Mouse (Mus musculus) MN1 (cell line): Measurements from ENCODE around the gene Rbpj.

ENCODE experiments used
- DNase-seq: peaks from one replicate; pipeline ENCODE4 v3.0.0-alpha.2; 2016; ENCODE audit warnings: low spot score

Rbpj gene

GRCm38 (mm10) chr5:53551910-53552309 is 86.0 kb downstream of the Rbpj start:
- DNase-seq, result no peak

- DNase-seq, result no peak
Measured at GRCm38 (mm10) chr5:53553281-53553680, 87.3 kb downstream of the Rbpj start.

DNA sequence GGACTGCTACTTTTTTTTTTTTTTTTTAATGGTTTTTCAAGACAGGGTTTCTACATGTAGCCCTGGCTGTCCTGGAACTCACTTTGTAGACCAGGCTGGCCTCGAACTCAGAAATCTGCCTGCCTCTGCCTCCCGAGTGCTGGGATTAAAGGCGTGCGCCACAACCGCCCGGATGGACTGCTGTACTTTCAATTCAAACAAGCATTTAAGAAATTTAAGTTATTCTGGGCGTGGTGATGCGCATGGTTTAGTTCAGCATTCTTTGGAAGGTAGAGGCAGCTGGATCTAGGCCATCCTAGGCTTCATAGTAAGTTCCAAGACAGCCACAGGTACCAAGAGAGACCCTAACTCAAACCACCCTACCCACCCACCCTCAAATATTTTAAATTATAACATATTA is 88.2 kb downstream of the Rbpj start:
- no peak for DNase-seq

DNA sequence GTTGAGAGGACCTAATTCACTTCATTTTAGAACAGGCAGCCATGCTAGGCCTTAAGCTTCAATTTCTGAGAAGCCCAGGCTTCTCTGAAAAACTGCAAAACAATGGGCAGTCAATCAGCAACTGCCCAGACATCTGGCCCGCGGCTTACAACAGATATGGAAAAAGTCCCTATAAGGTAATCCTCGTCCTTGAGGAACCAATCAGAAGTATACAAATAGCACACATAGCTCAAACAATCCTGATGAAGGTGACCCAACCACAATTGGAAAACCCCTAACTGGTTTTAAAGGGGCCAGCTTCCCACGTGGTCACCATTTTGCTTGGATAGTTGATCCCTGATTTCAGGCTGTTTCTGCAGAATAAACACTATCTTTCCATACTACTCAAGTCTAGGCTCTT is 89.0 kb downstream of the Rbpj start:
- DNase-seq, result no peak

DNA sequence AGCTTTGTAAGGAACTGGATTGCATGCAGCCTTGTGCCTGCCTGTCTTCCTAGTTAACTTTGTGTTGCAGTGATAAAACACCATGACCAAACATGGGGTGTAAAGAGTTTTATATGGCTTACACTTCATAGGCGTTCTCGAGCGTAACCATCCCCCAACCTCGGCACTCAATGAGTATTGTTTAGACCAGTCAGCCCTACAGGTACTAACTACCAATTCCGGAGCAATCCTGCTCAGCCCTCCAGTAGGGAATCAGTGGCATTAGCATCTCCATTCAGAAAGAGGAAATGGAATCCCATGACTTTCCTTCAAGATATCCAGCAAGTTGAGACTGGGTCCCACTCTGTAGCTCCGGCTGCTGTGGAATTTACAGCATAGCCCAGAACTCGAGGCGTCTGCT is 89.5 kb downstream of the Rbpj start:
- no peak for DNase-seq

GRCm38 (mm10) chr5:53555929-53556328 is 90.0 kb downstream of the Rbpj start:
- DNase-seq, result no peak

GRCm38 (mm10) chr5:53557544-53558260 is 91.8 kb downstream of the Rbpj start:
- DNase-seq, result no peak

DNA sequence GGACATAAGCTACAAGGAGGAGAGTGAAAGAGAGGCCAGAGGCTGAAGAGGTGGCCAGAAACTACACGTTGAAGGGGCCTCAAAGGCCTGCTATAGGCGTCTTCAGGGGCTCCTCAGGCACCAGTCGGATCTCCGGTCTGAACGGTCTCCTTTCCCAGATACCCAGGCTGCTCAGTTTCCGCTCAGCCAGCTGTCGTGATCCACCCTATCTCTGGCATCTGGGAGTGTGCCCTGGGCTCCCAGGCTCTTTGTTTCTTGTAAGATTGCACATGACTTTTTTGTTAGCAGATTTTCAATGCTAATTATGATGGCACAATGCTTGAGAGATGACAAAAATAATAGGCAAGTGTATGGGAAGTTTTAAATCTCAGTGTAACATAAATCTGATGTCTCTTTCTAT is 95.2 kb downstream of the Rbpj start:
- DNase-seq, result no peak

DNA sequence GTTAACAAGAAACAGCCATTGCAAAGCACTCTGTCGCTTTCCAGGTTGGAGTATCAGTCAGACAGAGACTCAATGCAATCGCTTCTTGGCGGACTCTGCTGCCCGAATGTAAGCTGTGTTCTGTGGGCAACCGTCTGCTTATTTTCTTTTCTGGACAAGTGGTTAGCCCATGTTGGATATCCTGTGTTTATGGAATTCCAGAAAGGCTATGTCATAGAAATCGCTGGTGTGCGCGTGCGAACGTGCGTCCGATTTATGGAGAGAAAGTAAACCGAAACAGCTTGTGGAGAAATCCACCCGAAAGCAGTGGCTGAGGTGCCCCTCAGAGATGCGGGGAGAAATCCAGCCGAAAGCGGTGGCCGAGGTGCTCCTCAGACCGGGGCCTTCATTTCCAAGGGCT is 98.4 kb downstream of the Rbpj start:
- DNase-seq, result no peak

DNA sequence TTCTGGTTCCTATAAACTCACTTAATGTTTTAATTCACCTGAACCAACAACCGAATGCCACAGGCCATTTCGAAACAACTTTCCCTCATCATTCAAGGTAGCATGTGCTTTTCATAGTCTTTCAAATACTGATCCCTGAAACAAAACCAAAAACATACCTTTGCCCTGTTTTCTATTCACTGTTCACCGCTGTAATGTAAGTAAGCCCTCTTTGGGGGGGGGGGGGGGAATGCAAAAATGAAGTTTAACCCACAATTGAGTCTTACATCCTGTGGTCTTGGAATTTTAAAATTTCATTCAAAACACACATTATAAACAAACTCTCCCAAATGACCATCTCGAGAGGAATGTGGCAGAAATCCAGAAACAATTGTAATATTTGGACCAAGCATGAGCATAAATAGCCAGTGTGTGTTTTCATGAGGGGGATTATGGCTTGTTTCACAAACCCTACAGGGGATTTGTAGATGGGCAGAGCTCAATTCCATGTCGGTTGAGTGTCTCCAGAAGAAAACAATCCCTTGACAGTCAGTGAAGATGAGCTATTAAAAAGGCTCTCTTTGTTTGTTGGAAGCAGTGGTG is 99.4 kb downstream of the Rbpj start:
- no peak for DNase-seq

- no peak for DNase-seq
Measured at GRCm38 (mm10) chr5:53566485-53567083, 100.6 kb downstream of the Rbpj start.

- no peak for DNase-seq
Measured at GRCm38 (mm10) chr5:53572496-53572895, 106.5 kb downstream of the Rbpj start.

GRCm38 (mm10) chr5:53574883-53575442 is 109.0 kb downstream of the Rbpj start:
- DNase-seq, result no peak

- no peak for DNase-seq
Measured at GRCm38 (mm10) chr5:53577272-53577889, 111.4 kb downstream of the Rbpj start.

DNA sequence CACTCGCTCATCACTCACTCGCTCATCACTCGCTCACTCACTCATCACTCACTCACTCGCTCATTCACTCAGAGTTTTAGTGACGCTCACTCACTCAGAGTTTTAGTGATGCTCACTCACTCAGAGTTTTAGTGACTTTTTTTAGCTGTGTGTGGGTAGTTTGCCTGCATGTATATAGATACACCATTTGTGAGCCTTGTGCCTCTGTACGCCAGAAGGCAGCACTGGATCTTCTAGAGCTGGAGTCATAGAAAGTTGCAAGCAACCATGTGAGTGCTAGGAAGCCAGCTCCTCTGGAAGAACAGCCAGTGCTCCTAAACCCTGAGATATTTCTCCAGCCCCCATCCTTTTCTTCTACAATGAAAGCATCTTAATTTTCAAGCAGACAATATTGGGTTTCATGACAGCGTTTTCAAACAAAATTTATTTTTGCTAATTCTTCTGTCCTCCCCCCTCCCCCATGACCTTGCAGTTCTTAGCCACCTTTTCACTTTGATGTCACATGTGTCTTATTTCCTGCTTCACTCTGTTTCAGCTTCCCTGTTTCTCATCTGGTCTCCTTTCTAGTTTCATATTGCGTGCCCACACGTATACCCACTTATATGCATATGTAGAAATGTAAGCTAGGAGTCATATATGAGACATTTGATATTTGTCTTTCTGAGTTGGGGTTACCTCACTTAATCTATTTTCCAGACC is 118.3 kb downstream of the Rbpj start:
- no peak for DNase-seq

- peak; percentile 83 for DNase-seq
Measured at GRCm38 (mm10) chr5:53588421-53589171, 122.6 kb downstream of the Rbpj start.

- DNase-seq, result peak; percentile 99
Measured at GRCm38 (mm10) chr5:53589172-53589960, 123.4 kb downstream of the Rbpj start.

- DNase-seq, result peak; percentile 98
Measured at GRCm38 (mm10) chr5:53590179-53590765, 124.3 kb downstream of the Rbpj start.

GRCm38 (mm10) chr5:53590875-53591682 is 125.1 kb downstream of the Rbpj start:
- peak; percentile 55 for DNase-seq
